Mouse (Mus musculus) B cell, adult 2 months (primary cell): ENCODE measurements around the gene 4930535I16Rik.

Experiments used
- DNase-seq, 2 experiments: peaks; one replicate each; pipeline ENCODE4 v3.0.0; 2022

The 4930535I16Rik gene

GRCm38 (mm10) chr4:123917548-123918140, at the start of gene 4930535I16Rik:
Gene 4930535I16Rik, minus strand, starts transcription at chr4:123918022.
- DNase-seq: peak; percentile 48 to 54

GRCm38 (mm10) chr4:123962721-123963120, 44.9 kb upstream of the 4930535I16Rik start:
- DNase-seq: no peak

DNA sequence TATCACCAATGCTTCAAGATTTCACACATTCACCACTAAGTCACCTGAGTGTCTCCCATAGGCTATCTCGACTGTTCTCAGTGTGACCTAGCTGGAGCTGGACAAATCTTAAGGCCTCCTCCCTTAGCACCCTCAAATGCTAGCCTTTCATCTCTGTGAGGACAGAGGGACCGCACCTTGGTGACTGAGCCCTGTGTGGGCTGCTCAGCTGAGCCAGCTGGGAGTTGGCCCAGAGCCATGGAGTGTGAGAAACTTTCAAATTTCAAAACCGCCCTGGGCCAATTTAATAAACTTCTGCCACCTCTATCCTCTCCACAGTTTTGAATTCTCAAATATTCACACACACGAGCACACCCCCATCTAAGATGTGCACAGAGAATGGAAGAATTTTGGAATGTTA, 43.1 kb upstream of the 4930535I16Rik start:
- no peak for DNase-seq

DNA sequence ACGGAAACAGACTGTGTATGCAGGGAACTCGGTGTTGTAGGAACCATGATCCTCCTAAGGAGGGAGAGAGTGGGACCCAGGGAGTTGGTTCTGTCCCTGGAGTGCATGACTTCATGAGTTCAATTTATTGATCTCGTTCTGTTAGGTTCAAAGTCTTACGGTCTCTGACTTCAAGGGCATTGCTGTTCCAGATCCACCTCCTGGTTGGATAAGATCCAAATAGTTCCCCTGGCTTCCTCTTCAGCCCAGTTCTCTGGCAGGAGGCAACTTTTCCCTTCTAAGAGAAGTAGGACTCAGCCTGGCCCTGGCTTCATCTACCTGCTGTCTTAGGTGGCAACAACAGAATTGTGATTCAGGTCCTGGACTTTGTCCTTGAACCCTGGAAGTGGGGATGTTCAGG, 40.1 kb upstream of the 4930535I16Rik start:
- DNase-seq: no peak

DNA sequence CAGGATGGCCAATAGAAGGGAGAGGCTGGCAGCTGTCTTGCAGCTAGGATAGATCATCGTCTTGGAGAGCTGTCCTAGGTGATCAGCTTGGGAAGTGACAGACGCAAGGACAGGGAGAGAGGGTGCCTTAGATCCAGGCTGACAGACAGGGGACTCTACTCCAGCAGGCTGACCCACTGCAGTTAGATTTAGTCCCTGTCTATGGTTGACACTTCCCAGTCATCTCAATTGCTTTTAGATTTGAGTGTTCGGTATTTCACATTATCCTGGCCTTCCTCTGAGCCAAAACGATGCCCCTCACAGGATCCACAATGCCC, 39.6 kb upstream of the 4930535I16Rik start:
- no peak for DNase-seq

DNA sequence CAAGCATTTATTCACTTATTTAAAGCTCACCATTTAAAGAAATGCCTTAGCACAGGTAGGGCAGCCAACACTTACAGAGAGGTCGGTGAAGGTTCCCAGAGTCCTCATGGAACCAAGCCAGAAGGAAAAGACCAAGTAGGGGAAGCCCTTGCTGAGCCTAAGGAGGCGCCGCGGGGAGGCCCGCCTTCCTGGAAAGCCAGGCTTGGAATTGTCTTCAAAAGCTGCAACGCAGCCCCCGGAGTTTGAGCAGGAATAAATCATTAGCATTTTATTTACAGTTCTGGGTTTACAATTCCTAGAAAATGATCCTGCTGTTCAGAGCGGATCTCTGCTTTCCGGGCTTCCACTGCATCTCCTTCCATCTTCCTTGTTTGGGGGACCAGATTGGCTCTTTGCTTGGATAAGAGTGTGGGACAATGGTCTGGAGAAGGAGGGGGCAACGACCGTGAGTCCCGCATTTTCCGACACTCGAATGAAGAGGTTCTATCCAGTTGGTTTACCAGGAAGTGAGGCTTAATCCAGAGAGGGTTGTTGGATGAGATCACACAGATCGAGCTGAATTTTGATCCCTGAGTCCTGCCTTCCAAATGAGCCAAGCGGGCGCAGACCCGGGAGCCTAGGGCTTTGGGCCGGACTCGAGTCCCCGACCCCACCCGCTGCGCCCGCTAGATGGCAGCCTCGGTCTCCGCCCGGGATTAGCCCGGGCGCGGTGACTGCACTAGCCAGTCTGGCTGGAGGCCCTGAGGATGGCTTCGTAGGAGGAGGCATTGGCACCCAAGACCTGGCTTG, 39.1 kb upstream of the 4930535I16Rik start:
- peak; percentile 73 to 74 for DNase-seq

DNA sequence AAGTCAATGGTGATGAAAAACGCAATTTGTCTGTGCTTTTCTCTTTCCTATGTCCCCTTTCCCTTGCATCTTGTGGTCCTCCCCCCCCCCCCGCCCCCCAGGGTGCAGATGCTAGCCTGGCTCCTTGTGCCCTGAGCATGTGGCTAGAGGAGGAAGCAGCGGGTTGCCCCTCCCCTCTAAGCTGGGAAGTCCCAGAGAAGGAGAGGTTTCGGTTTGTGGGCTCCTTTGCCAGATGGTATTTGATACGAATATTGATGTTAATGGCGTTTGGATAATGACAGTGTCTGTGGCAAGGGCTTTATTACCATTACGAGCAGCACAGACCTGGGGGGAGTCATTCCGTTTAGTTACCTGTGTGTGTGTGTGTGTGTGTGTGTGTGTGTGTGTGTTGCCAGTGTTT, 34.2 kb upstream of the 4930535I16Rik start:
- DNase-seq: peak; percentile 7 to 20

DNA sequence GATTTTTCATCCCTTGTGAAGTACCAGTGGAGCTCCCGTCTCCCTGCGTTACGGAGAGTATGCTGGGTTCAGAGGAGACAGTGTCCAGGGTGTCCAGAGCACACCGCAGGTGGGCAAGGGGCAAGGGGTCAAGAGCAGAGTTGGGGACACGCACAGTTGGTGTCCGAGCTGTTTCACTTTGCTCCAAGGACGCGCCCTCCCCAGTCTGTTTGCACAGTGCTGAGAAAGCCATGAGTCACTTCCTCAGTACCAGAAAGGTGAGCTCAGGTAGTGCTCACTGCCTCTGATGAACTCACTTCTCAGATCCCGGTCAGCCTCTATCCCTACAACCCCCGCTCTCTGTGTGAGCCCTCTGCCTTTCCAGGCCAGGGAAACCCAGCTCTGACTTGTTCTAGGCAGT, 31.8 kb upstream of the 4930535I16Rik start:
- no peak for DNase-seq

- DNase-seq: no peak
Measured at GRCm38 (mm10) chr4:123948901-123949300, 31.1 kb upstream of the 4930535I16Rik start.

GRCm38 (mm10) chr4:123947149-123947548, 29.3 kb upstream of the 4930535I16Rik start:
- DNase-seq: no peak

GRCm38 (mm10) chr4:123946701-123947100, 28.9 kb upstream of the 4930535I16Rik start:
- DNase-seq: no peak

- peak; percentile 44 to 46 for DNase-seq
Measured at GRCm38 (mm10) chr4:123940878-123941277, 23.1 kb upstream of the 4930535I16Rik start.

DNA sequence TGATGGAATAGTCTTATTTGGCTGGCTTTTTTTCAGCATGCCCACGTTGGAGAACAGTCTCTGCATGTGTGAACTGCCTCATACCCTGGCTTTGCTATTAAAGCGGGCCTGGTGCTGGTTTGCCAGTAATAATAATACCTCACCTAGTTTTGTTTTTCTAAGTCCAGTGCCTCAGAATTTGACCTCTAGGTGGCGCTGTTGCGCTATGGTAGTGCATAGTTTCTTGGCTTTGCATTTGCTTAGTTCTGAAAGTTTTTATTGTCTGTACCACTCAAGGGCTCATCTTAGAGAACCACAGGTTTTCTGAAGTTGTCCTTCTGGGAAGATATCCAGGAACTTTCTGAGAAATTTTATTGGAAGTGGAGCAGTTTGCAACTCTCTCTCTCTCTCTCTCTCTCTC, 22.0 kb upstream of the 4930535I16Rik start:
- peak; percentile 85 for DNase-seq

GRCm38 (mm10) chr4:123936059-123936458, 18.2 kb upstream of the 4930535I16Rik start:
- DNase-seq: no peak

- DNase-seq: no peak
Measured at GRCm38 (mm10) chr4:123934306-123934705, 16.5 kb upstream of the 4930535I16Rik start.

- DNase-seq: no peak
Measured at GRCm38 (mm10) chr4:123929994-123930393, 12.2 kb upstream of the 4930535I16Rik start.

DNA sequence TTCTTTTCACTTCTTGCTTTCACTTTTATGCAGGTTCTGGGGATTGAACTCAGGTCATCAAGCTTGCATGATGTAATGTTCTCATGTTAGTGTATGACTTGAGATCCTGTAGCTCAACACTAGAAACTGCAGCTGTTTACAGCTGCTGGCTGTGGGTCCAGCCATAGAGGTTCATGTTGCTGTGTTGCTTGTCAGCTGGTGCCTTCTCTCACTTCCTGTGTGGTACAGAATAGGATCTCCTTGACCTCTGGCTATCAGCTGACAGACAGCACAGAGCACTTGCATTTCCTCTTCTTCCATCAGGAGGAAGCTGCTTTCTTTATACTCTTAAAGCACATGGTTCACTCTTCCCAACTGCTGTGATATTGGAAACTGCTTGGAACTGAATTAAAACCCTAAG, 10.1 kb upstream of the 4930535I16Rik start:
- peak; percentile 44 to 50 for DNase-seq

DNA sequence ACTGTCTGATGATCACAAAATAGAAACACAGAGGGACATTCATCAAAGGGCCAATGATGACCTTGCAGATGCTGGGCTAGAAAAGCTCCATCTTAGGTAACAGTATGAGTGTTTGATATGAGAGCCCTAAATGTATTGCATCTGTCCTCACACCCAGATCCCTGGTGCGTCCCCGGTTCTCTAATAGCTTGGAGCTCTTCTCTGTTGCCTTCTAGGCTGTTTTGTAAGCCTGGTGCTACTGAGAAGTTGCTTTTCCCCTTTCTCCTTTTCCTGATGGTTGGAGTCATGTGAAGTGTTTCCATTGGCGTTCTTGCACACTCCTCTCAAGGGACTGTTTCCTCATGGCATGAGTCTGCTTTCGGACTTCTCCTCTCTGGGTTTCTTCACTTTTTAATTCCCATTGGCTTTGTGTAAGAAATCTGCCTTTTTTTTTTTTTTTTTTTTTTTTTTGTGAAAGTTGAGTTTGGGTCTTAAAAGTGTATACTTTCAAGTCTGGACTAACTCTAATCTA, 3.3 kb upstream of the 4930535I16Rik start:
- DNase-seq: no peak

GRCm38 (mm10) chr4:123918851-123919250, 1.0 kb upstream of the 4930535I16Rik start:
- no peak for DNase-seq

- peak; percentile 99 for DNase-seq
Measured at GRCm38 (mm10) chr4:123916748-123917547, 874 bp downstream of the 4930535I16Rik start, which contains the start of gene Rragc. Gene Rragc, plus strand, starts transcription at chr4:123917446.

DNA sequence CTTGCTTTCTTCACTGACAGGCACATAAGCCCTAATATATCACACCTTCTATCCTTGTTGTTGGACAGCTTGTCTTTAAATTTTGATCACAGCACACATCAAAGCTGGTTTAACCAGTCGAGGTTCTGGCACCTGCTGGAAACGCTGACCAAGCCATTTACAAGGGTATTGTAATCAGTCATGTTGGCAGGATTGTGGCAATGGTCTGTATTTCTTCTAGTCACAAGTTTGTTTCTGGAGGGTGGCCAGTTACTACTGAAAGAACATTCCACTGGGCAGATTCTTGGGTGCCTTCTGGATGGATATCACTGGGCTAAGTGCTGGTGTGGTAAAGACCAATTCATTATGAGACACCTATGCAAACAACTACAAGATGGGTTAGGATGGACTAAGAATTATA, 5.4 kb downstream of the 4930535I16Rik start:
- no peak for DNase-seq

DNA sequence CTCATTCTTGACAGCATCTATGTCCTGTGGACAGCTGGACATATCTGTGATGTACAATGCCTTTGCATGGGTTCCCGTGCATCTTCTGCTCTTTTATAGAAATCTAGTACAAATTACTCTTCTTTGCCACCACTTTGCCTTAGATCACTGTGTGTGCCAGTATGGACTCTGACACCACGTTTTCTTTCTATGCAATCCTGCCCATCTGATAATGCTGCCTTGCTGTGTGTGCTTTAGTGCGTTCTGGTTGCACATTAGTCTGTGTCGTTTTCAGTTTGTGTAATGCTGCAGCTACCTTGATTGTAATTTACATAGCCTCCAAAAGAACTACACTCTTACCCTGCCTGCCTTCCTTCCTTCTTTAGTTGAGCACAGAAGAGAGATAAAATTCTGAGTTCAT, 6.3 kb downstream of the 4930535I16Rik start:
- DNase-seq: no peak

DNA sequence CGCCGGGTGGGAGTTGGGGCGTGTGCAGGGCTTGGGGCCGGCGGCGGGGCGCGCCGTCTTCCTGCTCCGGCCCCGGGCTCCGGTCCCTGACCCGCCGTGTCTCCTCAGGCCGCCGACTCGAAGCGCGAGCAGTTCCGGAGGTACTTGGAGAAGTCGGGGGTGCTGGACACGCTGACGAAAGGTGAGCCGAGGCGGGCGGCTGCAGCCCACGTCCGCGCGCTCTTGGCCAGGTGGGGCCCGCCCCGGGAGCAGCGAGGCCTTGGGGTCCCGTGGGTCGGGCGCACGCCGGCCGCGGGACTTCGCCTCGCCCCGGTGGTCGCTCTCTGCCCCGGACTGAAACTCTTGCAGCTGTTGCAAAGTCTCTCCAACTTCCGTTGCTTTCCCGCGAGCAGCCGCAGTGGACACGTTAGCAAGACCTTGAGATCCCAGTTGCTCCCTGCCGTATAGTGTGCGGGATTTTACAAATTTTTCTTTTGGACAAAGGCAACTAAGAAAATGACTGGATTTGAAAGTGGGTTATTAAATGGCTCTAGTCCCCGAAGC, 12.6 kb downstream of the 4930535I16Rik start:
- no peak for DNase-seq
